Mouse (Mus musculus) heart, embryonic 11.5 days (tissue): ENCODE results near the gene Apol6. TPM values are rescaled to one million over a fixed set of nuclear protein-coding genes. Genes with fewer than 3 reads are reported as not detected.

ENCODE experiments used
- ATAC-seq: fragments of 200-750 bp; cut with Nextera tagmentation; replicated peaks from 2 replicates; pipeline ENCODE4 v1.8.0; 2017; ENCODE audit warnings: moderate library complexity; ENCODE audit not compliant: insufficient number of reproducible peaks, low FRiP score, low TSS enrichment
- H3K27ac ChIP-seq: fragments of 300-500 bp; sonication (generic); 2 replicates; pipeline ENCODE4 v1.5.1; 2014; ENCODE audit warnings: mild to moderate bottlenecking, low read depth, low read length
- H3K27me3 ChIP-seq: fragments of 300-500 bp; sonication (generic); 2 replicates; pipeline ENCODE4 v1.6.1; 2014; ENCODE audit warnings: mild to moderate bottlenecking, low read length, mixed read lengths; ENCODE audit not compliant: control insufficient read depth, insufficient read depth
- H3K36me3 ChIP-seq: fragments of 300-500 bp; sonication (generic); 2 replicates; pipeline ENCODE4 v1.6.1; 2014; ENCODE audit warnings: mild to moderate bottlenecking, low read length, moderate library complexity, mixed read lengths; ENCODE audit not compliant: control insufficient read depth, insufficient read depth
- H3K4me1 ChIP-seq: fragments of 300-500 bp; sonication (generic); 2 replicates; pipeline ENCODE4 v1.6.1; 2014; ENCODE audit warnings: low read length; ENCODE audit not compliant: control insufficient read depth, insufficient read depth
- H3K4me2 ChIP-seq: fragments of 300-500 bp; sonication (generic); 2 replicates; pipeline ENCODE4 v1.6.1; 2014; ENCODE audit warnings: mild to moderate bottlenecking, moderate library complexity
- H3K4me3 ChIP-seq: fragments of 300-500 bp; sonication (generic); 2 replicates; pipeline ENCODE4 v1.5.1; 2014; ENCODE audit warnings: low read depth, low read length
- H3K9ac ChIP-seq: fragments of 300-500 bp; sonication (generic); 2 replicates; pipeline ENCODE4 v1.6.1; 2014; ENCODE audit warnings: mild to moderate bottlenecking, low read depth, low read length, moderate library complexity
- H3K9me3 ChIP-seq: fragments of 300-500 bp; sonication (generic); replicated peaks from 2 replicates; pipeline ENCODE4 v1.6.1; 2016; ENCODE audit warnings: low read length; ENCODE audit not compliant: control insufficient read depth
- WGBS: fragments of 180-500 bp; shearing (Covaris S2); extraction: QIAGEN DNeasy Blood & Tissue Kit; methylation state at CpG from one replicate; pipeline ENCODE4 v1.1.7; 2014; ENCODE audit not compliant: insufficient replicate concordance; 5-methylcytosine and 5-hydroxymethylcytosine counted together
- polyA plus RNA-seq: library from polyadenylated mRNA; unstranded; fragments of >200 nt; fragmentation: Nextera tagmentation; extraction: Ambion mirVana; gene quantifications from 2 replicates; pipeline ENCODE4 v1.2.1, GENCODE M21; 2014

The Apol6 gene
- polyA plus RNA-seq, 1 experiment from 2014 or later: 0.16 TPM

DNA sequence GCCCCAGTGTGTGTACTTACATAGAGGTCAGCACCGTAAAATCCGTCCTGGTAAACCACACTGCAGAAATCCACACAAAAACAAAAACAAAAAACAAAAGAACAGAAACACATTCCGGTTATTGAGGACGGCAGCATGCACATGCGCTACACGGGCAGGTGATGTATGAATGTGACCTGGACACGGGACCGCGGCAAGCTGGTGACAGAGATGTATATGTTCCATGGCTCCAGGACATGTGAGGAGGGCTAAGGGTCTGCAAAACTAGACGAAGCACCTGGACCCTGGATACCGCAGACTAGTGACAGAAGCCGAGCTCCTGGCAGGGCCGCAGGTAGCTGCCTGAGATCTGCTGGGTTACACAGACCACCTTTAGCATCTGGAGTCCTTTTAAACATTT is 49.9 kb downstream of the Apol6 start:
- H3K4me1 ChIP-seq: peaks cover 9% of the 10 kb centered on the region
- H3K9ac ChIP-seq: no peak overlapping the region
- H3K4me2 ChIP-seq: no peak overlapping the region
- H3K27ac ChIP-seq: no peak overlapping the region
- H3K36me3 ChIP-seq: peaks cover 44% of the 10 kb centered on the region
- no peak for ATAC-seq
- 88% methylated on average over 13 of the region's 13 CpGs for WGBS
- no peaks in the 10 kb centered on the region for H3K27me3 ChIP-seq
- no peaks in the 10 kb centered on the region for H3K9me3 ChIP-seq
- H3K4me3 ChIP-seq: no peak overlapping the region

DNA sequence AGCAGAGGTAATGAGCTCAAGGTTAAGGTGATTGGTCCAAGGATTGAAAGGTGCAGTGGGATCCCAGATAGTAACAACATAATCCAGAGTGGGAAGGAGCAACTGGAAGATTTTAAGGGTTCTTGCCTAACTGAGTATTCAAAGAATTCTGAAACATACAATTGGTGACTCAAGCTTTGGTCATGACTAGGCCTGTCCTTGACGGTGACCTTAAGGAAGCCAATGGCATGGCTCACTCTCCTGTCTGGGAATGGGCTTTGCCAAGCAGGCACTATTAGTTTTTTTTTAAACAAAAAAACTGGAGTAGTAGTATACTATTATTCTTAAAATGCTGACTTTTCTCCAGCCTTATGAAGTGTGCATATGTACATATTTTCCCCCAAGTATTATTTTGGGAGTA is 50.7 kb downstream of the Apol6 start:
- Histone ChIP-seq H3K9me3 (no peaks in the 10 kb centered on the region), H3K4me2 (no peak overlapping the region), H3K4me3 (no peak overlapping the region), H3K9ac (no peak overlapping the region), H3K36me3 (peaks cover 44% of the 10 kb centered on the region), H3K27me3 (no peaks in the 10 kb centered on the region), H3K27ac (no peak overlapping the region), H3K4me1 (peaks cover 12% of the 10 kb centered on the region)
- ATAC-seq: no peak
- 94% methylated on average over 1 of the region's 1 CpGs for WGBS

DNA sequence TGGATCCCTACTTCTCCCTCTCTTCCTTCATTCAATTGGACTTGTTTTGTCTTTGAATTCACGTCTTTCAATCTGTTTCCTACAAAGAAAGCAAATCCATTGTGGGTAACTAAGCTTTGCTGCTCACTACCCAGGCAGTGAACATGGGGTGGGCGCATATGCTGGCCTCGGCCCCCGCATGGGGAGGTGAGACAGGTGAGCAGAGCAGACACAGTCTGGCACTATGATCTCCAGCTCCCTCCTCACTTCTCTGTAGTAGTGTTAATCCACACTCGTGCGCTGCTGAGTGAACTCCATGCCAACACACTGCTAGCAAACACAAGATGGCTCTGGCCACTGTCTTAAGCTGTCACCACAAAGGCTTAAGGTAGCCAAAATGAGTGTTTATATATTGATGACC is 52.8 kb downstream of the Apol6 start:
- Histone ChIP-seq H3K27ac (no peak overlapping the region), H3K27me3 (no peaks in the 10 kb centered on the region), H3K36me3 (peaks cover 45% of the 10 kb centered on the region), H3K4me3 (no peak overlapping the region), H3K9ac (no peak overlapping the region), H3K4me2 (no peak overlapping the region), H3K4me1 (peaks cover 7% of the 10 kb centered on the region), H3K9me3 (no peaks in the 10 kb centered on the region)
- no peak for ATAC-seq
- 89% methylated on average over 6 of the region's 6 CpGs for WGBS

DNA sequence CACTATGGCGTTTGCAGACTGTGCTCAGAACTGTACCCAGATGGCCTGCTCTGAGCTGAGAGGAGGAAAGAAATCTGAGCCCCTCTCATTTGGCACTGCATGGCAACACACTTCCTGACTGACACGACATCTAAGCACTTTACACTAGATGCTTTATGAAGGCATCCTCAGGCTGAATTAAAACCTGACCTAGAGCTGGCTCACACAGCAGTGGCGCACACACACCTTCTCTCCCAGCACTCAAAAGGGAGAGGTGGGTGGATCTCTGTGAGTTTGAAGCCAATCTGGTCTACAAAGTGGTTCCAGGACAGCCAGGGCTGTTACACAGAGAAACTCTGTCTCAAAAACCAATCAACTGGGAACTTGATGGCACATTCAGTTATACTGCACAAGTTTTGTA is 55.2 kb downstream of the Apol6 start:
- no peak overlapping the region for H3K4me3 ChIP-seq
- WGBS: 58% methylated on average over 3 of the region's 3 CpGs
- ATAC-seq: no peak
- H3K9me3 ChIP-seq: no peaks in the 10 kb centered on the region
- H3K4me1 ChIP-seq: peaks cover 7% of the 10 kb centered on the region
- peaks cover 34% of the 10 kb centered on the region for H3K36me3 ChIP-seq
- no peak overlapping the region for H3K27ac ChIP-seq
- H3K27me3 ChIP-seq: no peaks in the 10 kb centered on the region
- no peak overlapping the region for H3K4me2 ChIP-seq
- H3K9ac ChIP-seq: no peak overlapping the region

DNA sequence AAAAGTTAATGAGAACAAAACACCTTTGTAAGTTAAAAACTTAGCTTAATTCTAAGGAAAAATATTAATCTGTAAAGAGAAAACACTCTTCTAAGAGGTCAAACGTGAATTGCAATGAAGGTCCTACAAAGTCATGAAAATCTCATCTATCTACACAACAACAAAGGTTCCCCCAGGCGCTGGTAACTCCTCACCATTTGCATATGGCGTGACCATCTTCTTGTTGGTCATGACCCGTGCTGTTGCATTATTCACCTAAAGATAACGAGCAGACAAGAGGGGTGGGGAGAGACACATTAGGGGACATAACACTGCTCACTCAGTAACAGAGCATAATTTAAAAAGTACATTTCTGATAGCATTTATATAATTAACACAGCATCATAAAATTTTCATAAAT is 58.2 kb downstream of the Apol6 start:
- H3K36me3 ChIP-seq: peaks cover 28% of the 10 kb centered on the region
- peaks cover 17% of the 10 kb centered on the region for H3K4me1 ChIP-seq
- H3K4me2 ChIP-seq: no peak overlapping the region
- no peak overlapping the region for H3K27ac ChIP-seq
- 82% methylated on average over 5 of the region's 5 CpGs for WGBS
- no peak overlapping the region for H3K4me3 ChIP-seq
- ATAC-seq: no peak
- no peak overlapping the region for H3K9ac ChIP-seq
- no peaks in the 10 kb centered on the region for H3K9me3 ChIP-seq
- no peaks in the 10 kb centered on the region for H3K27me3 ChIP-seq

DNA sequence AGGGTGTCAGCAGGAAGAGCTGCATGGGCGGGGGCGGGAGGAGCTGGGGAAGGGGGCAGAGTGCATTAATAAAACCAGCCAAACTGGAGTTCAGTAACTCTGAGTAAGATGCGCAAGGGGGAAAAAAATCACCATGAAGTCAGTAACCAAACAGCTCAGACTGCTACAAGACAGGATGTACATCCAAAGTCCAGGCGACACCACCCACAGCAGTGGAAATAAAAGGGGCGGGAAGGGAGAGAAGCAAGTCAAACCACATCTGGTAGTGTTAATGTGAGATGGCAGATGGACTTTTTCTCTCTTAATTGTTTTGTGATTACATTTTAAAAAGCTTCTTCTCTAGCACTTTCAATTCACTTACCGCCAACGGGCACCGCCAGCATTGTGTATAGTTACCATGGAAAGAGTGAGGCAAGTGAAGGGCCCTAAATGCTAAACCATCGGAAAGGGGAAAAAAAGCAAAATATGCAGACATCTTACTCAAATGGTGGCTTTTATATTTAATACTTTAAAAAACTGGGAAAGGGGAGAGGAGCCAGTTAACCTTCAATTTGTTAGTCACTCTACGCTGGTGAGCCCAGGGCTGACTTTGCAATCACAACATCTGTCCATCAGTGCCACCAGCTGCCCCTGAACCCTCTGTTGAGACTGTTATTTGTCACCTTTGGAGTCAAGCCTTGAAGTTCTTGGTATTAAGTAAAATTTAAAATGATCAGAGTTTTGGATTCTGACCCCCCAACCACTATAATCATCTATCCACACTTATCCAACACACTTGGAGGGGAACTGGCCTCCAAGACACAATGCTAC is 60.0 kb downstream of the Apol6 start:
- Histone ChIP-seq H3K4me1 (peaks cover 19% of the 10 kb centered on the region), H3K9me3 (no peaks in the 10 kb centered on the region), H3K4me2 (no peak overlapping the region), H3K36me3 (peaks cover 14% of the 10 kb centered on the region), H3K4me3 (no peak overlapping the region), H3K27me3 (no peaks in the 10 kb centered on the region), H3K9ac (no peak overlapping the region), H3K27ac (no peak overlapping the region)
- no peak for ATAC-seq
- 79% methylated on average over 10 of the region's 10 CpGs for WGBS

DNA sequence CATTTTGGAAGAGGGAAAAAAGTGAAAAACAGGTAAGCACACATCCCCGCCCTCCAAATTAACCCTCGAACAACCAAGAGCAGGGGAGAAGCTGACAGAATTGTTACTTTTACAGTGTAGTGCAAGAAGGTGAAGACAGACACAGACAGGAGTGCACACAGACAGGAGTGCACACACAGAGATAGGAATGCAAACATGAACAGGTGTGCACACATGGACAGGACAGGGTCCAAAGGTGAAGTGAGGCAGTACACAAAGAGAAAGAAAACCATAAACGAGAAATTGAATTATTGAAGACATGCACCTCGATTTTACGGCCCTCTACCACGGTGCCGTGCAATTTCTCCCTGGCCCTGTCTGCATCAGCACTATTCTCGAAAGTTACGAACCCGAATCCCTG is 60.7 kb downstream of the Apol6 start:
- Histone ChIP-seq H3K4me2 (no peak overlapping the region), H3K4me1 (peaks cover 15% of the 10 kb centered on the region), H3K27me3 (no peaks in the 10 kb centered on the region), H3K4me3 (no peak overlapping the region), H3K36me3 (peaks cover 14% of the 10 kb centered on the region), H3K9me3 (no peaks in the 10 kb centered on the region), H3K27ac (no peak overlapping the region), H3K9ac (no peak overlapping the region)
- no peak for ATAC-seq
- 92% methylated on average over 10 of the region's 10 CpGs for WGBS
